Mouse (Mus musculus): Measurements from ENCODE around the gene Angel2. TPM values are rescaled to one million over a fixed set of nuclear protein-coding genes. Genes with fewer than 3 reads are reported as not detected.
A peak's percentile ranks its signal among the peaks of the same experiment; 100 is the strongest.
"Not testable (repeated sequence)": the region's sequence is repeated elsewhere in the genome, so short reads cannot be mapped to it uniquely, and the experiment has no call there.

The Angel2 gene
- 25.6 and 29.3 TPM in 2 replicates for polyA plus RNA-seq (2012; rRNA removed)

GRCm38 (mm10) chr1:190924812-190925211 is at the start of gene Angel2:
TSS of gene Angel2 (plus strand) at chr1:190925112.
- not testable (repeated sequence) for DNase-seq (ENCODE audit: low read depth)

DNA sequence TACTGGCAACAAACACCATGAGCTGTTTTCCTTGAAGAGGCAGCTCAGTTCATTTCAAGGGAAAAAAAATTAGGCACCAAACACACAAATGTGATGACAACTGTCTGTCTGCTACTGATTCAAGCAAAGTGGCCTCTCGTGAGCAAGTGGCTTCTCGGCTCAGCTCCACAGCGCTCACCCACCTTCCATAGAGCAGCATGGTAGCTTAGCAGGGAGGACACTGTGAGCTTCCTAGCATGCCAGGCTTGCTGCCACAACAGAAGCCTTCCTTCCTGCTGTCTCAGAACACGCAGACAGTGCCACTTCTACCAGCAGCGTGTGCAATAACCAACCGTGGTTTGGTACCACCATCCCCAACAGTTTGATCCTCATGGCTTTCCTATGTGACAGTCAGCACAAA is 49.2 kb upstream of the Angel2 start:
- no peak for DNase-seq (ENCODE audit: low read depth)

- DNase-seq (ENCODE audit: low read depth) = no peak
These were observed 44.3 kb upstream of the Angel2 start for GRCm38 (mm10) chr1:190880638-190881037.

DNA sequence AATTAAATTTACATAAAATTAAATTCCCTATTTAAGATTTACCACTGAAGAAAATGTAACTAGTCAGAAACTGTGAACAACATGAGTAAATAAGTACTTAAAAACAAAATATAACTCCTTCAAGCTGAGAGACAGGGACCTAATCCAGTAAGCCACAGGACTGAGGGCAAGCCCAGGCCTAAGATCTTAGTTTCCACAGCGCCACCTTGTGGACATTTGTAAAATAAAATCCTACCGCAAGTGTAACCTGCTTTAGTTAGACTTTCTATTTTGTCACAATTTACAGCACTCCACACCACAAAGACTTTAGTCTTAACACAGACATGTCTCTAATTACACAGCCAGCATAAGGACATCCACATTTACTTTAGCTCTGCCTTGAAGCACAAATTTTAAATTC is 43.5 kb upstream of the Angel2 start:
- DNase-seq (ENCODE audit: low read depth) = no peak

DNA sequence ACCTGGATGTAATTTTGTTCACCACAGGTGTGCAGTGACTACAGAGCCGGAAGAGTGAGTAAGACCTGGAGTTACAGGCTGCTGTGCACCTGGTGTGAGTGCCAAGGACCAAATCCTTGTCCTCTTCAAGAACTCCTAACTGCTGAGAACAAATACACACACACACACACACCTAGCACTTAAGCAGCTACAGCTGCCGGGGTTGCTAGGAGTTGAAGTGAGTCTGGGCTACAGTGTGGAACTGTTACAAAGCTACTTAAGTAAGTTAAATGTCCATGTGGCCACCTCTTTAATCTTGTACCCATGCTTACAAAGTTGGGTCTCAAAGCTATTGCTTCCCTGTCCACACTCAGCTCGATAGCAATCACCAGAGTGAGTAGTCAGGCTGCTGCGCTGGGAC is 38.9 kb upstream of the Angel2 start:
- DNase-seq (ENCODE audit: low read depth) = no peak

DNA sequence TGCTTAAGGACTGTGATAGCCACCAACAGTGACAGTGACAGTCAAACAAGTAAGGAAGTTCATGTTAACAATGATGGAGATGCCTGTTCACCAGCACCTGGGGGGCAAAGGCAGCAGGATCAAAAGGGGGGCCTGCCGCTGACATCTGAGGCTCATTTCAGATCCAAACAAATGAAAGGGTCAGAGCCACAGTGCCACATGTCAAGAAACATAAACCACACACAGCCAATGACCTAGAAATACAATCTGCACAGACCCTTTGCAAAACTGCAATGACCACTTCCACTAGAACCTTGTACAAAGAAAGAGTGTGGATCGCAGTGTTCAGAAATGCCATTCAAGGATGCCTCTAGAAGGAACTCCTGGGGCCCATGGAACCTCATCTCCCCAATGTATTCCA is 36.9 kb upstream of the Angel2 start:
- no peak for DNase-seq (ENCODE audit: low read depth)

- no peak for DNase-seq (ENCODE audit: low read depth)
These were observed 36.3 kb upstream of the Angel2 start for GRCm38 (mm10) chr1:190888646-190889045.

DNA sequence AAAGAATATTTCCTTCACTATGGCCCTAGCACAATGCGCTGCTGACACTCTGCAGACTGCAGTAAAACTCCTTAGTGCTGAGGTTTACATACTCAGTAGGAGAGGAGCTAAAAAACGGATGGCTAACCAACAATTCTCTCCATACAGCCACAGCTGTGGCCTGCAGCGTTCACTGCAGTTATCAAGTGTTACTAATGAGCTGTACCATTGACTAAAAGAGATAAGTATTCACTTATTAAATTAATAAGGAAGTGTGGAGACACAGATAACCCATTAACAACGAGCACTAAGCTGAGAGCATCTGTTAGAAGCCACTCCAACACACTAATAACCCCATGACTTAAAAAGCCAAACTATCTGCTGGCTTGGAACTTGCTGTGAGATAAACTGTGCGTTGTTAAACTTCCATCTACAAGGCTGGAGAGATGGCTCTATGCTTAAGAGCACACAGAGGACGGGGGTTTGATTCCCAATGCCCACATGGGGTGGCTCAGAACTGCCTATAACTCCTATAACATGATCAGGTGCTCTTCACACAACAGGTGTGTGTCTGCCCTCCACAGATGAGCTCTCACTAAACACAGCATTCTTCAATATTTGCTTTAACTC is 31.2 kb upstream of the Angel2 start:
- DNase-seq (ENCODE audit: low read depth) = no peak

DNA sequence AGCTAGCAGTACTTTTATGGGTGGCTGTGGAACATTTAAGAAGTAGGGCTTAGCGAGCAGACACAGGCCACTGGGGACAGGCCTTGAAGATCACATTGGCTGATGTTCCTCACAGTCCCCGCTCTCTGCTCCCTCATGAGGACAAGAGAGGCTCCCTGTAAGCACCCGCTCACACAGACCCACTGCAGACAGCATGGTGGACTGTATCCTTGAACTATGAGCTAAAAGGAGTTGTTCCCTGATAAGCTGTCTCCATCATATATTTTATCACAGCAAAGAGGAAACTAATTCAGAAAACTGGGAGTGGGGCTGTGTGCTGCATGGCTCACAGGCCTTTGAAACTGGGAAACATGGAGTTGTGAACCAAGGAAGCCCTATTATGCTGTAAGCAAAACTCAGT is 26.7 kb upstream of the Angel2 start:
- DNase-seq (ENCODE audit: low read depth) = no peak

DNA sequence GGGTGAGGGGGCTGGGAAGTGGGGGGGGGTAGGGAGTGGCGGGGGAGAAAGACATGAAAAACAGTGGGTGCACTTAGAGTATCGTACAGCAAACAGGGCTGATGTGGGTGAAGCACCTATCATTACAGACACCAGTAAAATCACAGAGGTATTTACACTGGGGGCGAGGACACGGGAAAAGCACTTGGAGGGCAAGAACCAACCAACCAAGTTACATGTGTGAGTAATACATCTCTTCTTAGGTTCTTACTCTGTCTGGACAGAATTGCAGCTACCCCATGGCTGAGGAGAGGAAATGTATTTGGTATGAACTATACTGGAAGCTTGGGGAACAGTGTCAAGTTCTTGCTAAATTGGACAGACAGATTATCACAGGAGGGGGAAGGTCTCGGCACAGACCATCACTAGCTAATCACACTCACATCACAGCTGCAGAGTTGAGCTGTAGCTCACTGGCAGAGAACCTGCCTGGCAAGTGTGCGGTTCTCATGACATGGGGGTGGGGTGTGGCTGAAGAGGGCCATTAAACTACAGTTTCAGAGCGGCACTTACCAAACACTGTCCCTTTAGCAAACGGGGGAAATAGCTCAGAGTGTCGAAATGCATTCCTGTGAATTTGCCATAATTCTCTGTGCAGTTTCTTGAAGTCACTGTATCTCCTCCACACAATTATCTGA is 25.9 kb upstream of the Angel2 start:
- no peak for DNase-seq (ENCODE audit: low read depth)

DNA sequence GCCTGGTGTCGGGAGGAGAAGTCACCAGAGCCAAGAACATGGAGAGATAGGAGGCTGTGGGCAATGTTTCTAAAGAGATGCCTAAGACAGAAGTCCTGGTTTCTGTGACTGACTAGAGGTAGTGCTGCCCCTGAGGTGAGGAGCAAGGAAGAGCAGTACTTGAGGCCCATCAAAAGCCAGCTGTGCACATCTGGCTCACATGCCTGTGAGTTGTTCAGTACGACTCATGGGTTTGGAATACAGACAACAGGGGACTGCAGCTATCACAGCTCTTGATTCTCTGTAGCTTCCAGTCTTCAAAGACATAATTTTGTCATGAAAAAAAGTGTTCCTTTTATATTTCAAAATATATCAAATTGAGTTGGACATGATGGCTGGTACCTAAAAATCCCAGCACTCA is 23.8 kb upstream of the Angel2 start:
- no peak for DNase-seq (ENCODE audit: low read depth)

DNA sequence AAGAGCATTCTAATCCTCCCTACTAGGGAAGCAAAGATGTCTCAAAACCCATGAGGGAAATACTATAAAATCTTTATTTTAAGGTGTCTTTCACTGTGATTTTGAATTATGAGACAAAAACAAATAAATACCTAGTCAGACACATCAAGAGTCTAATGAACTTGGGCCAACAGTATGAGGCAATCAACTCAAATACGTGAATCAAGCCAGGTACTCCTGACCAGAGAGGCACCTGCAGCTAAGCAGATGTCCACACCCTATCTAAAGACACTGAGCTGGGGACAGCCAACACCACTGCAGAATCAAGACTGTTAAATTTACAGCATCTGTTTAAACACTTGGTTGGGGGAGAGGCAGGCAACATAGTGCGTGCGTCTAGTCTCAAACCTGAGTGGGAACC is 20.8 kb upstream of the Angel2 start:
- DNase-seq (ENCODE audit: low read depth) = no peak

- no peak for DNase-seq (ENCODE audit: low read depth)
These were observed 20.2 kb upstream of the Angel2 start for GRCm38 (mm10) chr1:190904714-190905113.

- no peak for DNase-seq (ENCODE audit: low read depth)
These were observed 14.1 kb upstream of the Angel2 start for GRCm38 (mm10) chr1:190910836-190911235.

GRCm38 (mm10) chr1:190911415-190912123 is 13.3 kb upstream of the Angel2 start, which contains the start of gene Rps6kc1:
TSS of gene Rps6kc1 (minus strand) at chr1:190911770.
- no peak for DNase-seq (ENCODE audit: low read depth)

DNA sequence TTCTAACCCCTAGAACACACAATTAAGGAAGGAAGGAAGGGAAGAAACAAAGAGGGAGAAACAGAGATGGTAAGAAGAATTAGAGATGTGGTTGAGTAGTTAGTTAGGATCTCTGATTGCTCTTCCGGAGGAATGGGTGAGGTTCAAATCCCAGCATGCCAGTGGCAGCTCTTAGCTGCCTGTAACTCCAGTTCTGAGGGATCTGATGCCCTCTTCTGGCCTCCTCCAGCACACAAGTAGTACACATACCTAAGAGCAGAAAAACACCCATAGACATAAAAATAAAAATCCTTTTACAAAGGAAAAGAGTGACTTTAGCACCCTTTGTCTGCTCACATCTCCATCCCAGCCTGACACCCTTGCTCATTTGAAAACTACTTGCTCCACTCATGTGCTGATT is 12.3 kb upstream of the Angel2 start:
- no peak for DNase-seq (ENCODE audit: low read depth)

DNA sequence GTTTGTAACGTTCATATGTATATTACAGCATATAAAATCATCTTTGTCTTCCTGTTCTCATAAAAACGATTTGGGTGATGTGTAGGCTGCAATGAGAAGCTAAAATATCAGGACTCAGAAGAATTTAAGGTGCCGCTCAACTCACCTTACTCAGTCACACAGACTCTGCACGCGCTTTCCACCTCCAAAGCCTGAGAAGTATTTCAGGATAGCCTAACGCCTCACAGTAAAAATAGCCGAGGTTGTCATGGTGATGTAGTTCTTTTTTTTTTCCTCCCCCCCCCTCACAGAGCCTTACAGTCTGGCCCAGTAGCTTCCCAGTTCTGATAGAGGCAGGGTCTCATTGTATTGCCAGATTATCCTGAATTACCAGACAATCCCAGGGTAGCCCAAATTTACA is 6.0 kb upstream of the Angel2 start:
- no peak for DNase-seq (ENCODE audit: low read depth)

- no peak for DNase-seq (ENCODE audit: low read depth)
These were observed 5.0 kb upstream of the Angel2 start for GRCm38 (mm10) chr1:190919725-190920469.

DNA sequence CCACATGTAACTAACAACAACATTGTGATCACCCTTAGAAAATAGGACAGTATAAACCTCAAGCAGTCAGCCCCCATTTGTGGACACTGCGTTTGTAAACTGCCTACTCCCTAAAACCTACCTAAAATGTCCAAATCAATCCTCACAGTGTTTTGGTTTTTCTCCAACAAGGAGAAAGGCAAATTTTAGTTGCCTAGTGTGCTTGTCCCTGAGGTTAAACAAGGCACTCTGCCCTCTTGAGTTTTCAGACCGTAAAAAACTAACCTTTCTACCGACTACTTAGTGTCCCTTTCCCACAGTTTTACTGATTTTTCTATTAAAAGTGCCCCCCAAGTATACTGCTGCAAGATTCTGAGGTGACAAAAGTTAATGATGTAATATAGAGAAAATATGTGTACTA is 2.4 kb downstream of the Angel2 start:
- no peak for DNase-seq (ENCODE audit: low read depth)

DNA sequence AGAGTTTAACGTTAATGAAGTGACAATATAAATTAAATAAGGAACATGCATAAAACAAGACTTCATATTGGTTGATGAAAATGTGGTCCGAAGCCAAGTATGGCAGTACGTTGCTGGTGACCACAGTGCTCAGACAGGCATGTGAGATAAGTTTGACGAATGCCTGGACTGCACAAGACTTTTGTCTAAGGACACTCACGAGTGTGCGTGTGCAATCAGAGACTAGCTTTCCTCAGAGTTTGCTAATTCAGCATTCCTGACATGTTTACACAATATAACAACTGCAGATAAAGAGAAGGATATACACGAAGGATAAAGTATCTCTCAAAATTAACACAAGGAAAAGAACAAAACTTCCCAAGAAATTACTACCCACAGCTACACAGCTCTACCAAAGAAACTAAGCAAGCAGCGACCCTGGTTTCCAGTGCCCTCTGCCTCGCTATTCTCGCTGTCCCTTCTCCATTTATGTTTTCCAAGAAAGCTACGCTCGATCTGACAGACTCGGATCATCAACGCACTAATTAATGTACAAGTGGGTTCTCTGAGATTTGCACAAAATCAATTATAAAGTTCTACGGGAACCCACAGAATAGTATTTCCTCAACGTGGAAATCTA is 2.9 kb downstream of the Angel2 start:
- no peak for DNase-seq (ENCODE audit: low read depth)

- peak; percentile 86 for DNase-seq (ENCODE audit: low read depth)
These were observed 3.6 kb downstream of the Angel2 start for GRCm38 (mm10) chr1:190928370-190929009.
